Mouse (Mus musculus) layer of hippocampus, postnatal 36 days (tissue): ENCODE results near the gene Gbp6. TPM values are rescaled to one million over a fixed set of nuclear protein-coding genes. Genes with fewer than 3 reads are reported as not detected.

Experiments
- total RNA-seq, 2 experiments: library from RNA; stranded (reverse); gene quantifications; 2 replicates each; pipeline ENCODE4 v1.2.3; 2021

Gbp6 gene
- total RNA-seq, 2 experiments from 2014 or later = 0.42 to 1.1 TPM

Other genes starting within 250 kb of the Gbp6 start
- gene Gbp9, start 154.2 kb downstream of the Gbp6 start, total RNA-seq = 1 to 10 TPM; 1.7 to 2.3 TPM
- gene Gbp8, start 154.2 kb downstream of the Gbp6 start, total RNA-seq = not detected
- gene Gbp4, start 154.1 kb downstream of the Gbp6 start, total RNA-seq = 1 to 10 TPM in 1 of 2 experiments, under 1 TPM in 1; 0.95 to 1.1 TPM
- gene Gbp10, start 54.2 kb downstream of the Gbp6 start, total RNA-seq = not detected
- gene Gm43302, start within 50 bp of the Gbp6 start, total RNA-seq = not detected
- gene Lrrc8b, start 122.1 kb upstream of the Gbp6 start, total RNA-seq = 10 to 100 TPM; 60.6 to 64.4 TPM
- gene Lrrc8c, start 225.7 kb upstream of the Gbp6 start, total RNA-seq = 10 to 100 TPM; 28.9 to 32.6 TPM